Mouse (Mus musculus) left cerebral cortex, postnatal 36 days (tissue): ENCODE measurements around the gene Nfasc. TPM values are rescaled to one million over a fixed set of nuclear protein-coding genes. Genes with fewer than 3 reads are reported as not detected.
A peak's percentile ranks its signal among the peaks of the same experiment; 100 is the strongest.

Source experiments
- DNase-seq, 2 experiments: peaks; one replicate each; pipeline ENCODE4 v3.0.0; 2021 to 2022; ENCODE audit warnings: low spot score in 2 of 2, mixed read lengths in 1 of 2
- intact Hi-C: fragments of 180-260 bp; cut with DNase I; formaldehyde crosslinking; loops from one replicate; pipeline ENCODE4 v1.15.1; 2025
- total RNA-seq, 2 experiments: library from RNA; stranded (reverse); gene quantifications; 2 replicates each; pipeline ENCODE4 v1.2.3; 2021

The Nfasc gene
- total RNA-seq, result 100 to 1,000 TPM; 164 to 178 TPM

GRCm38 (mm10) chr1:132741175-132741997 is at the start of gene Nfasc:
Gene Nfasc, minus strand, starts transcription at chr1:132741797.
- intact Hi-C loops, result loop anchor here (5.0 to 10.0 kb wide), 3 partner anchors 87 to 217 kb away; no protein-coding TSS in a partner anchor
- peak; percentile 86 to 93 for DNase-seq

- intact Hi-C loops, result no loop called here
- DNase-seq, result no peak
Measured at GRCm38 (mm10) chr1:132791049-132791448, 49.5 kb upstream of the Nfasc start.

GRCm38 (mm10) chr1:132786866-132787265 is 45.3 kb upstream of the Nfasc start:
- DNase-seq, result no peak
- intact Hi-C loops, result no loop called here

GRCm38 (mm10) chr1:132781607-132782445 is 40.2 kb upstream of the Nfasc start:
- intact Hi-C loops, result no loop called here
- no peak for DNase-seq

- no peak for DNase-seq
- intact Hi-C loops, result no loop called here
Measured at GRCm38 (mm10) chr1:132780961-132781360, 39.4 kb upstream of the Nfasc start.

- peak in 1 of 2 experiments; percentile 13 for DNase-seq
- intact Hi-C loops, result no loop called here
Measured at GRCm38 (mm10) chr1:132780254-132780653, 38.7 kb upstream of the Nfasc start.

GRCm38 (mm10) chr1:132774959-132775358 is 33.4 kb upstream of the Nfasc start:
- no peak for DNase-seq
- intact Hi-C loops, result no loop called here

GRCm38 (mm10) chr1:132771377-132771776 is 29.8 kb upstream of the Nfasc start:
- no peak for DNase-seq
- intact Hi-C loops, result no loop called here

- DNase-seq, result no peak
- intact Hi-C loops, result no loop called here
Measured at GRCm38 (mm10) chr1:132769559-132769958, 28.0 kb upstream of the Nfasc start.

- DNase-seq, result no peak
- intact Hi-C loops, result no loop called here
Measured at GRCm38 (mm10) chr1:132767422-132767821, 25.8 kb upstream of the Nfasc start.

GRCm38 (mm10) chr1:132765887-132766651 is 24.5 kb upstream of the Nfasc start:
- DNase-seq, result no peak
- intact Hi-C loops, result no loop called here

- no peak for DNase-seq
- intact Hi-C loops, result no loop called here
Measured at GRCm38 (mm10) chr1:132765222-132765621, 23.6 kb upstream of the Nfasc start.

- no peak for DNase-seq
- intact Hi-C loops, result loop anchor here (2.0 kb wide), 1 partner anchor 121 kb away; the partner anchor contains the start of gene Lrrn2
Measured at GRCm38 (mm10) chr1:132759390-132759789, 17.8 kb upstream of the Nfasc start.

GRCm38 (mm10) chr1:132758656-132759370 is 17.2 kb upstream of the Nfasc start:
- peak; percentile 71 to 75 for DNase-seq
- intact Hi-C loops, result loop anchor here (1.0 to 2.0 kb wide), 2 partner anchors 122 to 223 kb away; partner anchors contain the start of gene Lrrn2

- intact Hi-C loops, result no loop called here
- no peak for DNase-seq
Measured at GRCm38 (mm10) chr1:132755211-132755610, 13.6 kb upstream of the Nfasc start.

GRCm38 (mm10) chr1:132749217-132749884 is 7.8 kb upstream of the Nfasc start:
- DNase-seq, result peak; percentile 38 to 58
- intact Hi-C loops, result loop anchor here (10.0 kb wide), 2 partner anchors 95 to 225 kb away; no protein-coding TSS in a partner anchor

- intact Hi-C loops, result loop anchor here (10.0 kb wide), 2 partner anchors 92 to 222 kb away; no protein-coding TSS in a partner anchor
- DNase-seq, result peak; percentile 53 to 69
Measured at GRCm38 (mm10) chr1:132746302-132746701, 4.7 kb upstream of the Nfasc start.

GRCm38 (mm10) chr1:132745636-132746035 is 4.0 kb upstream of the Nfasc start:
- DNase-seq, result no peak
- intact Hi-C loops, result loop anchor here (10.0 kb wide), 2 partner anchors 91 to 221 kb away; no protein-coding TSS in a partner anchor
